Mouse (Mus musculus) brain, embryonic 14.5 days (tissue): ENCODE results near the gene Mtln.

Experiments used
- CTCF ChIP-seq: fragments of 200-500 bp; IDR thresholded peaks from 2 replicates; pipeline ENCODE4 v1.5.1; 2012; ENCODE audit warnings: inconsistent platforms, mild to moderate bottlenecking, moderate library complexity, borderline replicate concordance; ENCODE audit not compliant: insufficient read depth, insufficient read length; ENCODE audit errors: extremely low read depth
- POLR2A ChIP-seq: fragments of 200-500 bp; IDR thresholded peaks from 2 replicates; pipeline ENCODE4 v1.6.1; 2012; ENCODE audit warnings: mild to moderate bottlenecking, inconsistent platforms, borderline replicate concordance; ENCODE audit not compliant: poor library complexity, insufficient read depth, insufficient read length, severe bottlenecking; ENCODE audit errors: extremely low read depth

GRCm38 (mm10) chr2:127749376-127749775 lies 42.9 kb downstream of the Mtln start:
- TF ChIP-seq CTCF (no peak), POLR2A (no peak)
